Mouse (Mus musculus) cerebellum, adult 9-10 months (tissue): Measurements from ENCODE around the gene Tbr1.

Experiments used
- DNase-seq: peaks from one replicate; pipeline ENCODE4 v3.0.0; 2022

Gene Tbr1

GRCm38 (mm10) chr2:61802656-61803251 lies at the start of gene Tbr1:
Gene Tbr1 (plus strand): TSS chr2:61802930.
- peak; percentile 51 for DNase-seq

- DNase-seq, result no peak
Measured at GRCm38 (mm10) chr2:61754989-61755388, 47.7 kb upstream of the Tbr1 start.

GRCm38 (mm10) chr2:61759234-61759855 lies 43.4 kb upstream of the Tbr1 start:
- no peak for DNase-seq

- no peak for DNase-seq
Measured at GRCm38 (mm10) chr2:61760044-61760443, 42.7 kb upstream of the Tbr1 start.

- no peak for DNase-seq
Measured at GRCm38 (mm10) chr2:61764470-61765105, 38.1 kb upstream of the Tbr1 start.

- DNase-seq, result peak; percentile 40
Measured at GRCm38 (mm10) chr2:61765526-61765925, 37.2 kb upstream of the Tbr1 start.

- no peak for DNase-seq
Measured at GRCm38 (mm10) chr2:61780794-61781193, 21.9 kb upstream of the Tbr1 start.

GRCm38 (mm10) chr2:61794960-61795359 lies 7.8 kb upstream of the Tbr1 start:
- DNase-seq, result no peak

GRCm38 (mm10) chr2:61798048-61798447 lies 4.7 kb upstream of the Tbr1 start:
- no peak for DNase-seq

- no peak for DNase-seq
Measured at GRCm38 (mm10) chr2:61803443-61804367, 975 bp downstream of the Tbr1 start.

- DNase-seq, result peak; percentile 35
Measured at GRCm38 (mm10) chr2:61804382-61804840, 1.7 kb downstream of the Tbr1 start.

- DNase-seq, result no peak
Measured at GRCm38 (mm10) chr2:61804841-61805540, 2.3 kb downstream of the Tbr1 start.

GRCm38 (mm10) chr2:61805541-61806345 lies 3.0 kb downstream of the Tbr1 start:
- DNase-seq, result no peak

- DNase-seq, result no peak
Measured at GRCm38 (mm10) chr2:61806346-61806825, 3.7 kb downstream of the Tbr1 start.

GRCm38 (mm10) chr2:61807151-61807550 lies 4.4 kb downstream of the Tbr1 start:
- DNase-seq, result no peak

- no peak for DNase-seq
Measured at GRCm38 (mm10) chr2:61807781-61808180, 5.1 kb downstream of the Tbr1 start.

GRCm38 (mm10) chr2:61808776-61809175 lies 6.0 kb downstream of the Tbr1 start:
- DNase-seq, result no peak

- DNase-seq, result no peak
Measured at GRCm38 (mm10) chr2:61809381-61809780, 6.7 kb downstream of the Tbr1 start.

- DNase-seq, result no peak
Measured at GRCm38 (mm10) chr2:61810751-61811150, 8.0 kb downstream of the Tbr1 start.

GRCm38 (mm10) chr2:61811163-61811506 lies 8.4 kb downstream of the Tbr1 start:
- DNase-seq, result no peak
